Mouse (Mus musculus) lung, postnatal 0 days (tissue): Measurements from ENCODE around the gene Gm14391. TPM values are rescaled to one million over a fixed set of nuclear protein-coding genes. Genes with fewer than 3 reads are reported as not detected.

Experiments
- polyA plus RNA-seq: library from polyadenylated mRNA; unstranded; fragments of >200 nt; fragmentation: Nextera tagmentation; extraction: Ambion mirVana; gene quantifications from 2 replicates; pipeline ENCODE4 v1.2.1, GENCODE M21; 2015

Gm14391 gene
- polyA plus RNA-seq, 1 experiment from 2014 or later = 4.2 TPM

Other genes starting within 250 kb of the Gm14391 start
- gene Gm14444, start 196.7 kb downstream of the Gm14391 start, polyA plus RNA-seq = 0.14 TPM in 1 of 2 replicates, not detected in the other
- gene Gm14393, start 139.1 kb downstream of the Gm14391 start, polyA plus RNA-seq = 1.5 and 1.6 TPM in 2 replicates
- 4.1 TPM in 2 replicates for gene Gm14399, start 64.9 kb downstream of the Gm14391 start, polyA plus RNA-seq
- 0.31 and 0.47 TPM in 2 replicates for gene Gm14443, start 31.0 kb downstream of the Gm14391 start, polyA plus RNA-seq
- gene Gm14440, start 68.2 kb upstream of the Gm14391 start, polyA plus RNA-seq = not detected in 2 replicates
- gene Gm4631, start 131.3 kb upstream of the Gm14391 start, polyA plus RNA-seq = 6.9 and 9.7 TPM in 2 replicates
- 2.6 and 5.6 TPM in 2 replicates for gene Zfp968, start 165.5 kb upstream of the Gm14391 start, polyA plus RNA-seq
- 10.7 and 11.7 TPM in 2 replicates for gene Gm4724, start 228.9 kb upstream of the Gm14391 start, polyA plus RNA-seq